Mouse (Mus musculus): Measurements from ENCODE around the gene Spata7. TPM values are rescaled to one million over a fixed set of nuclear protein-coding genes. Genes with fewer than 3 reads are reported as not detected.
"Not testable (repeated sequence)": the region's sequence is repeated elsewhere in the genome, so short reads cannot be mapped to it uniquely, and the experiment has no call there.

Gene Spata7
- polyA plus RNA-seq (2017; shearing (Covaris generic)) = 1 to 10 TPM; 1.0 to 1.6 (median 1.3) TPM

DNA sequence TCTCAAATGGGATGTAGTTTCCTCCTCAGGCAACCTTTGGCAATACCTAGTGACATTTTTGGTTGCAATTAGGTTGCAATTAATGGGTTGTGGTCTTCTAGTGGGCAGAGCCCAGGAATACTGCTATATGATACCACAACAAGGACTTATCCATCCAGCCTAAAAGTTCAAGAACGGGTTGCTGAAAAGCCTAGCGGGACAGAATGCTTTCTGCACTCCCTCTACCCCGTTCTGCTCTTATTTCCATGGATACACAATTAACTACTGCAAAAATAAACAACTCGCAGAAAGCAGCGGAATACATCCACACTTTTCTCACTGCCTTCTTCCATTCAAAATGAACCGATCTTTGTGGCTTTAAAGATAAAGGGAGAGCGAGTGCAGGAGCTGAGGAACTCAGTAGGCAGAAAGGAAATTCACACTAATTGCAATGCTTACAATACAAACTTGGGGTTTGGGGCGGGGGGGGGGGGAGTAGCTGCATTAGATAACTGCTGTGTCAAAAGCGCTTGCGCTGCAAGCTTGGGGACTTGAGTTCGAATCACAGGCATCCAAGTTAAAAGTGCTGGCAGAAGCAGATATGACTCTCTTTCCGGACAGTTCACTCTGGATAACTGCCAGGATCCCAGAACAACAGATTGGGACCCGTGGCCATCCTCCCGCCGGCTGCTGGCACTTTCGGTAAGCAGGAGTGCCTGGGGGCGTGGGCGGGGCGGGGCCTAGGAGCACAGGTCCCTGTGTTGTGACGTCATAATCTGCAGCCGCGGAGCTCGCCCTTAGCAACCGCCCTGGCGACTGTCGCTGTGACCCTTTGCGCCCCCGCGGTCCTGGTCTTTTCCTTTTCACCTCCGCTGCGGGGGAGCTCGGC lies at the start of gene Spata7:
Spata7 (plus strand) TSS at position 766 of the 868 bp plus-strand sequence.
- peak; percentile 82 for ATAC-seq

DNA sequence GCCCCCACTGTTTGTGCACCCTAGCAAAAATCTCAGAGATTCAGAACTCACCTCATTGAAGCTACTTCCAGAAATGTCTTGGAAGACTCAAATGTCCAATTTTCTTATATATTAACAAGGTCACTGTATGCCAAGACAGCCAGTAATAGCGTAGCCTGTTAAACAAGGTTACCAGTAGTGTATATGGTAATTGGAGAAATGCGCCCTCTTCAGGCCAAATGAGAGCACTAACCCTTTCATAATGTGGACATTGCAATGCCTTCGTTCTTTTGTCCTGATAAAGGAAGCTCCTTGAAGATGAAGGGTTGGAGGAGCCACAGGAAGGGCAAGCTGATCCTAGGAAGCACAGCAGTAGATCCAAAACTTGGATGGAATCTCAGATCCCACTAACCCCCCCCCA lies 42.7 kb upstream of the Spata7 start:
- ATAC-seq = no peak

DNA sequence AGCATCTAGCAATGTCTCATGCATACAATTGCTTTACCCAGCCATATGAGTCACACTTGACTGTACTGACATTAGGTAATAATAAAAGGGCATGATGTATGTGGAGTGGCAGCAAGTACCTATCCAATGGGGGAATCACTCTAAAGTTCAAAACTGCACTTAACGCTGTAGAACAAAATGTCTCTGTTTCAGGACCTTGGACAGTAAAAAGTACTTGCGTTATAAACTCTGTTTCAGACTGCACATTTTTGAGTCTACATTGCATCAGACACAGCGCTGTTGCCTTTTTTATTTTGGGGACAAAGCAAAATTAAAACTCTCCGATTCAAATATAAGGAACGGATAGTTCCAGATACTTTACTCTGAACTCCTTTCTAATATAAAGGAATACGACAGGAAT lies 39.4 kb upstream of the Spata7 start:
- ATAC-seq = no peak

DNA sequence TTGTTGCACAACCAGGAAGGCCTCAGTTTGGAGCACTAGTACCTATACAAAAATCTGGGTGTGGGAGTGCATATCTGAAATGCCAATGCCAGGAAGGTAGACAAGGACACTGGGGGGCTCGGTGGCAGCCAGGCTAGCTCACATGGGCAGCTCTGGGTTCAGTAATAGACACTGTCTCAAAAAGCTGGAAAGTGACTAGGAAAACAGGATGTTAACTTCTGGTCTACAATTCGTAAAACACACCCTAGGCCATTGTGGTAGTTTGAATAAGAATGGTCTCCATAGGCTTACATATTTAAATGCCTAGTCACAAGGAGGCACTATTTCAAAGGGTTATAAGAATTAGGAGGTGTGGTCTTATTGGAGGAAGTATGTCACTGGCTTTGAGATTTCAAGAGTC lies 36.9 kb upstream of the Spata7 start:
- ATAC-seq = no peak

DNA sequence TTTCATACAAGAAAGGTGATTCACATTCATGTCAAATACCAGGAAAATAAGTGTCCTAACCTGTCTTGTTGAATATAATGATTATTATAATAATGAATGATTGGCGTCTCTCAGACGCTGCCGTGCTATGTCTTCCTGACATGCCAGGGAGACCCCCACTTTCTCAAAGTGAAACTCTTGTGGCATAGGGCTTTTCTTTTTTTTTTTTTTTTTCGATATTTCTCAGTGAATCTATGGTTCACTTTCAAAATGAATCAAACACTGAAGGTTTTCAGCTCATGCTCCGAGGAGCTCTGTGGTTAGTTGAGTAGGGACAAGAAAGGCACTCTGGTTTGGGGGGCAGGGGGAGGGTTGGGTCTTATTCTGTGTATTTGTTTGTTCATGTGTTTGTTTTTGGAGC lies 27.1 kb upstream of the Spata7 start:
- ATAC-seq = peak; percentile 75

DNA sequence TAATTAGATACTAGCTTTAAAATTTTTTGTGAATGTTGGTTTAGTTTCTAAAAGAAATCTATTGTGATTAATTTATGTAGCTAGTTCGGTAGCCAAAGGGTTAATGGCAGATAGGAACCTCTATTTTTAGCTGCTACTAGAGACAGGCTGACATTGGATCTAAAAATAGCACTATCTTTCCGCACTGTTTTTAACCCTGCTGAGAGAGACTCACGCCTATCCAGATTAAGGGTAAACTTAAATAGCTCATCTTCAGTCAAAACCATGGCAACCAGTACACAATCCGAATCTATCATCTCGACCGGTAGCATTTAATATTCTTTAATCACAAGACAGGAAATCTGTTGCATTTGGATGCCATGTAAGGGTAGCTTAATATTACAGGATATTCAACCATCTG lies 25.8 kb upstream of the Spata7 start:
- ATAC-seq = peak; percentile 67

DNA sequence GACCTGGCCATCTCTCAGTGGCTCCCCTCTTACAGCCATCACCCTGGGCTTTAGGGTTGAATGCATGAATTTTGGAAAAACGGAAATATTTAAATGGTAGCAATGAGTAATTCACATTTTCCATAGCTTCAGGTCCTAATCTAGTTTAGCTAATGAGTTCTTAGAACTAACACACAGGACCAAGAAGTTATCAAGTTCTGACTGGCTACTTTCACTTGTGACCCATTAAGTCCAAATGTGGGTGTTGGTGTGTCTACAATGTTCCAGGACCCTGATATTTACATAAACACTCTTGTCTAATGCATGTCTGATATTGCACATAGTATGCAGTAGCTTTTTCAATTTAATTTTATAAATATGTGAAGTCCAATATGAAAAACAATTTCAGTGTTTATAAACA lies 22.7 kb upstream of the Spata7 start:
- no peak for ATAC-seq

DNA sequence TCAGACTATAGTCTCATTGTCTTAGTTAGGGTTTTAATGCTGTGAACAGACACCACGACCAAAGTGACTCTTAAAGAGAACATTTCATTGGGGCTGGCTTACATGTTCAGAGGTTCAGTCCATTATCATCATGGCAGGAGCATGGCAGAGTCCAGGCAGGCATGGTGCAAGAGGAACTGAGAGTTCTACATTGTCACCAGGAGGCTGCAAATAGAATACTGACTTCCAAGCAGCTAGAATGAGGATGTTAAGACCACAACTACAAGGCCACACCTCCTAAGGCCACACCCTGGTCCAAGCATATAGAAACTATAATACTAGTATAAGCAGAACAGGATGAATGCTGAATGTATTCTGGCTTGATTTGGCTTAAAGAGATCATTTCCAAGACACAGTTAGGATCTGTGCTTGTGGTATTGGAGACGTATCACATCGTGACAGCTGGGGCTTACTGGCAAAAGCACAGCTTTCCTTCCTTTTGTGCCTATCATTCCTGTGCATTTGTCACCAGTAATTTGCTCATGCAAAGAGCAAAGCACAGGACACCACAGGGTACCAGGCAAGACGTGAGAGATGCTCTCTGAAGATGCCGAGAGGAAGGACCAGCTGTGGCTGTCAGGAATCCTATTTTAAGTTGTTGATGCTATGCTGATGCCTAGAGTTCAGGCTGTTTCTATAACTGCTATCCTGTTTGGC lies 21.2 kb upstream of the Spata7 start:
- no peak for ATAC-seq

DNA sequence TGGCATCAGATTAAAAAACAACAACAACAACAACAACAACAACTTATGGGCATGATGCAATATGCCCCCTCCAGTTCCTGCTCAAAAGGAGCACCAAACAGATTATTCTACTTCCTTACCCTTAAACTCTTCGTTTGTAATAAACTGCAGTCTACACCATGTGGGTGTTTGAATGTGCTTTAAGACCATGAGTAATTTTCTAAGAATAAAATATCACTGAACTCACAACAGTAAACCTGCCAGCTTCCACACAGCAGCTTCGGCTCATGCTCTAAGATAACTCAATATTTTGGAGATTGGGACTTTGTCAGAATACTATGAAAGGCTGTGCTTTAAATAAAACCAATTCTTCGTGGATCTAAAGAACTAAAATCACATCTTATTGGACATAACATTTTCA lies 17.6 kb upstream of the Spata7 start:
- ATAC-seq = no peak

DNA sequence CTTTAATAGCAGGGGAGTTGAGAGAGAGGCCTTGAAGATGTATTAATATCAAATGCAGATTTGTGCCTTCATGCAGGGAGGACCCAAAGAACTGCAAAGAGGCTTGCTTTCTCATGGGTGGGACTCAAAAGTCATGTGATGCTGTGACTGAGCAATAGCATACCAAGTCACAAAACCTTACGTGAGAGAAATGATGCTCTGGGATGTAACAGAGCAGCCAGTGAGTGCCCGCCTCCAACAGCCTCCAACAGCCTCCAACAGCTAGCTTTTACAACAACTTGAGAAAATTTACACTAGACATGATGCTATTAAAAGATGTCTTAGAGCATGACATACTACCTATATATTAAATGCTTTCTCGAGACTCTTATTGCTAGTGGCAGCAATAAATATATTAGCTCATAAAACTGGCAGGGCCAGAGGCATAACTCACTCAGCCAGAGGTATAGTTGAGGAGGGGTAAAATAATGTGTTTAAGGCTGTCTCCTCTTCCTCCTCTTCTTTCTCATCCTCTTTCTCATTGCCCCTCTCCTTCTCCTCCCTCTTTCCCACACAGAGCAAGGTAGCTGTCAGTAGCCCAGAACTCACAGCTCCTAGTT lies 12.9 kb upstream of the Spata7 start:
- ATAC-seq = no peak

DNA sequence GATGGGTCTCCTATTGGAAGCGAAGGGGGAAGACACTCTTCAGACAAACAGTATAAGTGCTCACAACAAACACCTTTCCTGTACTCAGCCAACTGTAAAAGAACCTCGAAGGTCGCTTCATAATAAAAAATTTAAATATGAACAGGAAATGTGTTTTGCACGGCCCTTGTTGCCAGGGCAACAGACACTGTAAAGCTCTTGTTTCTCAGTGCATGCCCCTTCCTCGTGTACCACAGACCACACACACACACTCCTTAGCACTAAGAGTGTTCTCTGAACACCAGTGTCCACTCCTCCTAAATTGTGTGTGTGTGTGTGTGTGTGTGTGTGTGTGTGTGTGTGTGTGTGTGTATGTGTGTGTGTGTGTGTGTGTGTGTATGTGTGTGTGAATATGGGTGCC lies 12.2 kb upstream of the Spata7 start:
- ATAC-seq = peak; percentile 32

DNA sequence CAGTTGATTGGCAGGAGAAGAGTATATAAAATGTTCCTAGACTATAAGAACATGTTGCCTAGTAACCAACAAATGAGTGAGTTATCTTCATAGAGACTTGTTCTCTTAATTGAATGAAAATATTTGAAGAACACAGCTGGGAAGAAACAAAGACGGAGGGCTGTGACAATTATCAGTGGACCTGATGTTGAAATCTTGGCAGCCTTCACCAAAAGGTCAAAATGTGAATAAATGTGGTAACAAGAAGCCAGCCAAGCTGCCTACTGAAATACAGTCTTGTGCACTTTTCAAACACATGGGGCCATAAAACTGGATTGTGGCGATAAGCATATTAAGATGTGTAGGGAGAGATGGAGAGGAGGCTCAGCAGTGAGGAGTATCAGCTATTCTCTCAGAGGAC lies 8.5 kb upstream of the Spata7 start:
- ATAC-seq = no peak

DNA sequence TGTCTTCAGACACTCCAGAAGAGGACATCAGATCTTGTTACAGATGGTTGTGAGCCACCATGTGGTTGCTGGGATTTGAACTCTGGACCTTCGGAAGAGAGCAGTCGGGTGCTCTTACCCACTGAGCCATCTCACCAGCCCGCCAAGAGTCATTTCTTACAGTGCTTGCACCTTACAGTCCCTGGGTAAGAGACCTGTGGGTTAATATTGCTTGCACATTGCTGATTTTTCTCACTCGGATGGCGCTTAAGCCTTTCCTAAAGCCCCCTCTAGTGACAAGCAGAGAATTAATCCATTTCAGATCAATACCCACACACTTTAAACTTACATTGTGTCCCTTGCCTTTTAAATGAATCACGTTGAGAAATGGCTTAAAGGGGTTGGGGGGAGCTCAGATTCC lies 7.0 kb upstream of the Spata7 start:
- ATAC-seq = not testable (repeated sequence)

DNA sequence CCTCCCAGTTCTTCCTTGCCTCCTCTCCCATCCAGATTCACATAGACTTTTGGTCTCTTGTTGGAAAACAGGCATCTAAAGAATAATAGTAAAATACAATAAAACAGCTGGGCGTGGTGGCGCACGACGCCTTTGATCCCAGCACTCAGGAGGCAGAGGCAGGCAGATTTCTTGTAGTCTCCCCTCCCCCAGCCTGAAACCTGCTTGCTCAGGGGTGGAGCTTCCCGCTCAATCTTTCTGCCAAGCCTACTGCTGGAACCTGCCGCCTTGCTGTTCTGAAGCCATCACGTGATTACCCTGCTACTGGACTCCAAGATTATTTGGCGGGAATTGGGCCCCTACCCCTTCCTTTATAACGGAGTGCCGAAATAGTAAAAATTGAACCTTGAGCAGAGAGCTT lies 4.7 kb upstream of the Spata7 start:
- ATAC-seq = not testable (repeated sequence)

DNA sequence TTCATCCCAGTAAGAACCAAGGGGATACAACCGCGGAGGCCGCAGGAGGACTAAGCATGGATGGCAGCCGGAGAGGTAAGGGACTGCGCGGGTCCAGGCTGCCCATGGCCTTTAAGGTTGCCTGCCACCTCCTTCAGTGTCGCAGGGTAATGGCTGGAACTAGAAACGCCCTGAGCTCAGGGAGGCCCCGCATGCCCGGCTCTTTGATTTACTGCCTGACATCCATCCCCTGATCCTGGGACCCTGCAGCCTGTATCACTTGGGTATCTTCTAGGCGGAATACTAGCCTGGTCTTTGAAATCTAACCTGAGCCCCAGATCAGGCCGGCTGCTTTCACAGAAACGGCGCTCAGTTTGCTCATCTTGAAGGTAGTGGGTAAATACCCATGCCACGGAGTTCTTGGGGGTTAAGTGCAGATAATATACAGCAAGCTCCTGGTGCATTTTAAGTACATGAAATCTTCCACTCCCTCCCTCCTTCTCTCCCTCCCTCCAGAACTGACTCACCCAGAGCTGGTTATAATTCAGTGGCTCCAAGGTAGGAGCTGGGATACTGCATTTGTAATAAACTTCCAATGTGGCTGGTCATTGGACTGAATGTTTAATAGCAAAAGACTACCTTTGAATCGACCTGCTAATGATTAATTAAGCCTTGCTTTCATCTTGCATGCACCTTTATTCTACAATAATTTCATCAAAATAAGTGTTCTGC lies 458 bp downstream of the Spata7 start:
- ATAC-seq = peak; percentile 56

DNA sequence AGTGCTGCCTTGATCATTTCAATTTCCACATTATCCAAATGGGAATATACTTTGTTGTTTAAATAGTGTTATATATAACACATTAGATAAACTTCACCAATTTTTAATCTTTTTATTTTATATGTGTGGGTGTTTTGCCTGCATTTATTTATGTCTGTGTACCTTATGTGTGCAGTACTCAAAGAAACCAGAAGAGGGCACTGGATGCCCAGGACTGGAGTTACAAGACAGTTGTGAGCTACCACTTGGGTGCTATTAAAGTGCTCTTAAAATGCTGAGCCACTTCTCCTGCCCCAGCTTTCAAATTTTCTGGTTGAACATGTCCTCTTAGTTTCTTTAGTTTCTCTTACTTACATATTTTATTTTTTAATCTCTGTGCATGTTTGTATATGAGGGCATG lies 16.9 kb downstream of the Spata7 start:
- no peak for ATAC-seq

DNA sequence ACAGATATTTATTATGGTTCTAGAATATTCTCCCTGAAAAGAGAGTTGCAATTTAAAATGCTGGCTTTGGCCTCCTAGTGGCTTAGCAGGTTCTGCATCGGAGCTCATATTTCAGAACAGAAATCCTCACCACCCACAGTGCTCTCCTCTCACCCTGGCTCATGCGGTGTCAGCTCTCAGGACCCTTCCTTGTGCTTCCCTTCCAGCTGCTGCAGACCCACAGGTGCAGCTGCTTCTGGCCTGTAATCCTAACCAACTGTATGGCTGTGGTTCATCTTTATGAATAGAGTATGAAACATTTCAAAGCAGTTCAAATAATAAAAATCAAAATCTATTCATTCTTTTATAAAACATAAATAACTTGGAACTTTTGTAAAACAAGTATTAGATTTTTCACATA lies 28.9 kb downstream of the Spata7 start:
- no peak for ATAC-seq

DNA sequence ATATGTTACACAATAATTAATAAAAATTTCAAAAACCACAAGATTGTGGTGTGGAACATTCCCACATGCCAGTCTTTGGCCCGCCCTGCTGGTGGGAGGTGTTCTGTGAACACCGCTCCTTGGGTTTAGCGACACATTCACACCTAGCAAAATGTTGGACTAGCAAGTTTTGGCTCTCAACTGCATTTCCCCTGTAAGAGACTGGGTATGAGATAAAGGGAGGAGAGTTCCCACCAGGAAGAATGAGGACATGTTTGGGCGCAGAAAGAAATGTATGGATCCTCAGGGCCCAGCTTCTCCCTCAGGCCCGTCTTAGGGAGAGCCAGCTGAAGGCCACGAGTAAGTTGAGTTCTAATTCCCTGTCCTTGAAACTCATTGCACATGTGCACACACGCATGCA lies 34.7 kb downstream of the Spata7 start:
- no peak for ATAC-seq

DNA sequence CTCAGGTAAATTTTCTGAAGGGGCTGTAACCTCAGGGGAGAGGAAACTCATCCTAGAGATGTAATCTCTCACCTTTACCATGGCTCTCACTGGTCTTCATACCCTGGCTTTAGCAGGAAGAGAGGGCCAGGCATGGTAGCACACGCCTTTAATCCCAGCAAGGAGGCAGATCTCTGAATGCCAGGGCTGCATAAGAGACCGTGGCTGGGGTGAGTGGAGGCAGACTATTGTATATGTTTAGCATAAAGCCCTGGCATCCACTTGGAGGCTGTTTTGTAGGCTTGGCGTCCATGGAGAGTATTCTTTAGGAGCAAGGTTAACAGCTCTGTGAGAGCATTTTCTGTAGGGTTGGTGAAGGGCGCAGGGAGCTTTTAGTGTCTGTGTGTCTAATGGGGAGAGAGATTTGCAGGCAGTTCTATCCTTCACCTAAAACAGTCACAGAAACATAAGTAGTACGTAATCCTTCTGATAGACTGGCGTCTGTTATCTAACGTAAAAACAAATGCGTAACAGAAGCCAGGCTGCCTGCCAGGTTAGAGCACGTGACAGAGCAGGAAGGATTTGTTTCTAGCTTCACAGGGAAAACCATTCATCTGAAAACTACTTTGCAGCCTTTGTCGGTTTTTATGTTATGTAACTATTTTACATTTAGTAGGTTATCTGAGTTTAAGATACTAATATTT lies 40.3 kb downstream of the Spata7 start:
- no peak for ATAC-seq

DNA sequence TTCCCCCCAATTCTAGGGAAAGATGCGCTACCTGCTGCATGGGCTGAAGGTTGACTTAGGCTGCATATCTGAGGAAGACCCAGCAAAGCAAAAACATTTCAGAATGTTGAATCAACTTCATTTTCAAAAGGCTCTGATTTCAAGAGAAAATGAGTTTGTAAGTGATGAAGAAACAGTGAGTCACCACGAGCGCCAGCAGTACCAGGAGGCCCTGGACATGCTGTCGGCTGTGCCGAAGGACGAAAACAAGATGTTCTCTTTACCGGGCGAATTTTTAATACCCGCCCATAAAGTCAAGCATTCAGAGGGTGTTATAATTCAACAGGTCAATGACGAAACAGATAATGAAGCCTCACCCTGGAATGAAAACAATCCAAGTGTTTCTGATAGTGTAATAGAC lies 41.1 kb downstream of the Spata7 start:
- ATAC-seq = no peak

DNA sequence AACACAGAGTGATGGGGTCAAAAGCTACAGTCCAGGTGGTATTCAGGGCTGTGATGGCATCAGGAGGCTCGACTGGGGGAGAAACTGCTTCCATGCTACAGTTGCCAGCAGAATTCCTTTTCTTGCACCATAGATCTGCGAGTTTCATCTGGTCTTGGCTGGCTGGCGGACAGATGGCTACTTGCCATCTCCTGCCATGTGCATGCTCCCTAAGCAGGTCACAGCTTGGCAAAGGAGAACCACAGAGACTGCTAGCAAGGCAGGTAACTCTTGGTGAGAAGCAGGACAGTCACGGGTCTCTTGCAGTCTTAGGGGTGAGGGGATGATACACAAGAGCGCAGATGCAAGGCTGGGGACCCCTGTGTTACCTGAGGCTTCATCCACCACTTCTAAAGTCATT lies 41.9 kb downstream of the Spata7 start:
- ATAC-seq = no peak

DNA sequence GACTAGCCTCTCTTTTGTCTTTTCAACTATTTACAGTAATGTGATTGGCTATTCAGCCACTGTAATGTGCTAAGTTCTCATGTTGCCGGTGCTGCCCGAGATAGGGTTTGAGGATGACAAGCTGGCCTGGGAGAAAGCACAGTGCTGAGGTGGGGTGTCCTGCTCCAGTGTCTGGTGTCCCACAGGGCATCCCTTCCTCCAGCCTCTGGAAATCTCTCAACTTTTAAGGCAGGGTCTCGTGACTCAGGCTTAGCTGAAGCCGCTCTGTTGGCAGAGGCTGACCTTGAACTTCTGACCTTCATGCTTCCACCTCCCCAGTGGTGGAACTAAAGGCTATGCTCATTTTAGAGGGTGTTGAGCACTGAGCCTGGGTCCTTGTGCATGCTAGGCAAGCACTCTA lies 42.5 kb downstream of the Spata7 start:
- no peak for ATAC-seq

DNA sequence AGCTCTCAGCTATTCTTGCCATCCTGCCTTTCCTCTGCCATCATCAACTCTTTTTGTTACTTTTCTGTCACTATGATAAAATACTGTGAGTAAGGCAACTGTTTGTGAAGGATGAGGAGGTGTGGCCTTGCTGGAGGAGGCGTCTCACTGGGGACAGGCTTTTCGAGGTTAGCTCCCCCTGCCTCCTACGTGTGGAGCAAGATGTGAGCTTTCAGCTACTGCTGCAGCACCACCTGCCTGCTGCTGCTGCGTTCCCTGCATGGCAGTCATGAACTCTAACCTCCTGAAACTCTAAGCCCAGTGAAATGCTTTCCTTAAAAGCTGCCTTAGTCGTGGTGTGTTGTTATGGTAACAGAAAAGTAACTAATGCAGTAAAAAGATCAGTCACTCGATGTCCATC lies 45.9 kb downstream of the Spata7 start:
- ATAC-seq = no peak

Measured in inflammation-experienced regulatory T-cells, adult 6 months (primary cell).